Mouse (Mus musculus): ENCODE data around the gene Flot1. TPM values are rescaled to one million over a fixed set of nuclear protein-coding genes. Genes with fewer than 3 reads are reported as not detected.
A peak's percentile ranks its signal among the peaks of the same experiment; 100 is the strongest.

Flot1 gene
- polyA plus RNA-seq, 1 experiment from 2014 or later: 103 TPM

- no peak for ATAC-seq (replicated peaks; ENCODE audit: insufficient number of reproducible peaks, insufficient read depth, low FRiP score, low read depth)
- Histone ChIP-seq H3K4me2 (peak overlapping the region; percentile 68), H3K4me1 (replicated peaks) (peaks cover 15% of the 10 kb centered on the region), H3K9me3 (replicated peaks) (no peaks in the 10 kb centered on the region), H3K9ac (peak overlapping the region; percentile 70), H3K4me3 (peak overlapping the region; percentile 72), H3K27me3 (no peaks in the 10 kb centered on the region), H3K27ac (peak overlapping the region; percentile 94), H3K36me3 (peaks cover 18% of the 10 kb centered on the region)
- WGBS: 4% methylated on average over 12 of the region's 12 CpGs
Measured at GRCm38 (mm10) chr17:35860831-35861197, 37.8 kb downstream of the Flot1 start.

GRCm38 (mm10) chr17:35861198-35861857 is 38.3 kb downstream of the Flot1 start, which contains the start of gene Nrm:
Gene Nrm, plus strand, starts transcription at chr17:35861318.
- Histone ChIP-seq H3K4me2 (peak within 1 kb of the TSS; percentile 68), H3K4me1 (replicated peaks) (peaks cover 15% of the 10 kb centered on the region), H3K9me3 (replicated peaks) (no peaks in the 10 kb centered on the region), H3K36me3 (peaks cover 18% of the 10 kb centered on the region), H3K4me3 (peak within 1 kb of the TSS; percentile 72), H3K27me3 (no peaks in the 10 kb centered on the region), H3K27ac (peak within 1 kb of the TSS; percentile 94), H3K9ac (peak within 1 kb of the TSS; percentile 70)
- ATAC-seq (replicated peaks; ENCODE audit: insufficient number of reproducible peaks, insufficient read depth, low FRiP score, low read depth): peak; percentile 89
- WGBS: under 1% methylated on average over 47 of the region's 47 CpGs

GRCm38 (mm10) chr17:35864832-35865353 is 41.9 kb downstream of the Flot1 start:
- H3K4me1 ChIP-seq (replicated peaks): peaks cover 46% of the 10 kb centered on the region
- WGBS: 30% methylated on average over 10 of the region's 10 CpGs

GRCm38 (mm10) chr17:35865481-35866280 is 42.7 kb downstream of the Flot1 start, which contains the start of gene Ppp1r18:
Gene Ppp1r18, plus strand, starts transcription at chr17:35865593.
- peak; percentile 73 for ATAC-seq (replicated peaks; ENCODE audit: insufficient number of reproducible peaks, insufficient read depth, low FRiP score, low read depth)
- H3K9me3 ChIP-seq (replicated peaks): no peaks in the 10 kb centered on the region
- under 1% methylated on average over 48 of the region's 48 CpGs for WGBS
- peak within 1 kb of the TSS; percentile 81 for H3K9ac ChIP-seq
- peaks cover 50% of the 10 kb centered on the region for H3K4me1 ChIP-seq (replicated peaks)
- no peaks in the 10 kb centered on the region for H3K36me3 ChIP-seq
- H3K27me3 ChIP-seq: no peaks in the 10 kb centered on the region
- peak within 1 kb of the TSS; percentile 77 for H3K4me3 ChIP-seq
- H3K4me2 ChIP-seq: peak within 1 kb of the TSS; percentile 94
- peak within 1 kb of the TSS; percentile 99 for H3K27ac ChIP-seq

More at GRCm38 (mm10) chr17:35864832-35865353, 41.9 kb downstream of the Flot1 start:
- H3K4me2 ChIP-seq: peak overlapping the region; percentile 94
- H3K27me3 ChIP-seq: no peaks in the 10 kb centered on the region
- ATAC-seq (replicated peaks; ENCODE audit: insufficient number of reproducible peaks, insufficient read depth, low FRiP score, low read depth): no peak
- H3K4me3 ChIP-seq: peak overlapping the region; percentile 77
- H3K36me3 ChIP-seq: no peaks in the 10 kb centered on the region
- H3K9me3 ChIP-seq (replicated peaks): no peaks in the 10 kb centered on the region
- H3K9ac ChIP-seq: peak overlapping the region; percentile 81
- H3K27ac ChIP-seq: peak overlapping the region; percentile 99

- H3K9ac ChIP-seq: peak overlapping the region; percentile 81
- H3K9me3 ChIP-seq (replicated peaks): no peaks in the 10 kb centered on the region
- under 1% methylated on average over 37 of the region's 38 CpGs for WGBS
- H3K4me1 ChIP-seq (replicated peaks): peaks cover 54% of the 10 kb centered on the region
- H3K36me3 ChIP-seq: no peaks in the 10 kb centered on the region
- H3K27ac ChIP-seq: peak overlapping the region; percentile 99
- peak; percentile 61 for ATAC-seq (replicated peaks; ENCODE audit: insufficient number of reproducible peaks, insufficient read depth, low FRiP score, low read depth)
- H3K27me3 ChIP-seq: no peaks in the 10 kb centered on the region
- peak overlapping the region; percentile 94 for H3K4me2 ChIP-seq
- peak overlapping the region; percentile 77 for H3K4me3 ChIP-seq
Measured at GRCm38 (mm10) chr17:35866281-35866831, 43.3 kb downstream of the Flot1 start.

- Histone ChIP-seq H3K4me2 (peak overlapping the region; percentile 94), H3K27me3 (no peaks in the 10 kb centered on the region), H3K36me3 (no peaks in the 10 kb centered on the region), H3K4me3 (peak overlapping the region; percentile 77), H3K9ac (peak overlapping the region; percentile 81), H3K4me1 (replicated peaks) (peaks cover 58% of the 10 kb centered on the region), H3K27ac (peak overlapping the region; percentile 99), H3K9me3 (replicated peaks) (no peaks in the 10 kb centered on the region)
- ATAC-seq (replicated peaks; ENCODE audit: insufficient number of reproducible peaks, insufficient read depth, low FRiP score, low read depth): no peak
- WGBS: 7% methylated on average over 26 of the region's 26 CpGs
Measured at GRCm38 (mm10) chr17:35866911-35867890, 44.2 kb downstream of the Flot1 start.

- Histone ChIP-seq H3K27me3 (no peaks in the 10 kb centered on the region), H3K9ac (peak overlapping the region; percentile 81), H3K36me3 (0 out of 2 replicates have a peak, but pooled peaks cover 4% of the 10 kb centered on the region), H3K27ac (peak overlapping the region; percentile 99), H3K4me1 (replicated peaks) (peaks cover 66% of the 10 kb centered on the region), H3K4me3 (peak overlapping the region; percentile 77), H3K9me3 (replicated peaks) (no peaks in the 10 kb centered on the region), H3K4me2 (peak overlapping the region; percentile 94)
- no peak for ATAC-seq (replicated peaks; ENCODE audit: insufficient number of reproducible peaks, insufficient read depth, low FRiP score, low read depth)
- 17% methylated on average over 17 of the region's 17 CpGs for WGBS
Measured at GRCm38 (mm10) chr17:35868165-35868820, 45.3 kb downstream of the Flot1 start.

- H3K4me1 ChIP-seq (replicated peaks): peaks cover 70% of the 10 kb centered on the region
- H3K4me2 ChIP-seq: peak overlapping the region; percentile 94
- no peaks in the 10 kb centered on the region for H3K27me3 ChIP-seq
- peak overlapping the region; percentile 77 for H3K4me3 ChIP-seq
- peak overlapping the region; percentile 99 for H3K27ac ChIP-seq
- ATAC-seq (replicated peaks; ENCODE audit: insufficient number of reproducible peaks, insufficient read depth, low FRiP score, low read depth): no peak
- under 1% methylated on average over 7 of the region's 7 CpGs for WGBS
- no peaks in the 10 kb centered on the region for H3K9me3 ChIP-seq (replicated peaks)
- 0 out of 2 replicates have a peak, but pooled peaks cover 4% of the 10 kb centered on the region for H3K36me3 ChIP-seq
- peak overlapping the region; percentile 81 for H3K9ac ChIP-seq
Measured at GRCm38 (mm10) chr17:35868961-35869345, 45.9 kb downstream of the Flot1 start.

- Histone ChIP-seq H3K4me1 (replicated peaks) (peaks cover 71% of the 10 kb centered on the region), H3K9me3 (replicated peaks) (no peaks in the 10 kb centered on the region), H3K27me3 (no peaks in the 10 kb centered on the region), H3K36me3 (peaks cover 6% of the 10 kb centered on the region), H3K27ac (peak overlapping the region; percentile 99), H3K4me2 (peak overlapping the region; percentile 94), H3K4me3 (peak overlapping the region; percentile 77), H3K9ac (peak overlapping the region; percentile 81)
- ATAC-seq (replicated peaks; ENCODE audit: insufficient number of reproducible peaks, insufficient read depth, low FRiP score, low read depth): no peak
- 6% methylated on average over 7 of the region's 7 CpGs for WGBS
Measured at GRCm38 (mm10) chr17:35869346-35870067, 46.5 kb downstream of the Flot1 start.

Data from heart, embryonic 15.5 days (tissue).